Mouse (Mus musculus): Measurements from ENCODE around the gene Fyttd1. TPM values are rescaled to one million over a fixed set of nuclear protein-coding genes. Genes with fewer than 3 reads are reported as not detected.
"Not testable (repeated sequence)": the region's sequence is repeated elsewhere in the genome, so short reads cannot be mapped to it uniquely, and the experiment has no call there.

The Fyttd1 gene
- 100 to 1,000 TPM; 115 to 125 TPM for total RNA-seq (2021)

GRCm38 (mm10) chr16:32877343-32878156 lies at the start of gene Fyttd1, which contains the start of gene Rubcn:
TSS of gene Fyttd1 (plus strand) at chr16:32877500.
TSS of gene Rubcn (minus strand) at chr16:32877766.
- intact Hi-C loops (cut with DNase I): loop anchor here (2.0 to 5.0 kb wide), 3 partner anchors 23 to 180 kb away; no protein-coding TSS in a partner anchor
- DNase-seq: peak; percentile 96 to 97

GRCm38 (mm10) chr16:32829104-32829503 lies 48.2 kb upstream of the Fyttd1 start:
- no peak for DNase-seq
- intact Hi-C loops (cut with DNase I): no loop called here

- DNase-seq: no peak
- intact Hi-C loops (cut with DNase I): no loop called here
Measured at GRCm38 (mm10) chr16:32831501-32831900, 45.8 kb upstream of the Fyttd1 start.

- no peak for DNase-seq
- intact Hi-C loops (cut with DNase I): no loop called here
Measured at GRCm38 (mm10) chr16:32847103-32847502, 30.2 kb upstream of the Fyttd1 start.

GRCm38 (mm10) chr16:32849042-32849830 lies 28.1 kb upstream of the Fyttd1 start:
- intact Hi-C loops (cut with DNase I): no loop called here
- DNase-seq: no peak

- DNase-seq: peak; percentile 54 to 59
- intact Hi-C loops (cut with DNase I): loop anchor here (2.0 to 5.0 kb wide), 2 partner anchors 23 to 36 kb away; partner anchors contain the start of genes Fyttd1 and Rubcn
Measured at GRCm38 (mm10) chr16:32853492-32854049, 23.7 kb upstream of the Fyttd1 start.

GRCm38 (mm10) chr16:32854050-32854571 lies 23.2 kb upstream of the Fyttd1 start:
- intact Hi-C loops (cut with DNase I): loop anchor here (2.0 to 5.0 kb wide), 2 partner anchors 23 to 37 kb away; partner anchors contain the start of genes Fyttd1 and Rubcn
- DNase-seq: peak; percentile 70 to 72

- no peak for DNase-seq
- intact Hi-C loops (cut with DNase I): no loop called here
Measured at GRCm38 (mm10) chr16:32856751-32857150, 20.5 kb upstream of the Fyttd1 start.

GRCm38 (mm10) chr16:32858356-32858755 lies 18.9 kb upstream of the Fyttd1 start:
- intact Hi-C loops (cut with DNase I): no loop called here
- DNase-seq: peak; percentile 34 to 43

GRCm38 (mm10) chr16:32858771-32859636 lies 18.3 kb upstream of the Fyttd1 start:
- intact Hi-C loops (cut with DNase I): no loop called here
- peak; percentile 73 to 79 for DNase-seq

- intact Hi-C loops (cut with DNase I): no loop called here
- DNase-seq: no peak
Measured at GRCm38 (mm10) chr16:32861813-32862385, 15.4 kb upstream of the Fyttd1 start.

GRCm38 (mm10) chr16:32865401-32865800 lies 11.9 kb upstream of the Fyttd1 start:
- DNase-seq: no peak
- intact Hi-C loops (cut with DNase I): no loop called here

GRCm38 (mm10) chr16:32866713-32867112 lies 10.6 kb upstream of the Fyttd1 start:
- intact Hi-C loops (cut with DNase I): no loop called here
- no peak for DNase-seq

- intact Hi-C loops (cut with DNase I): no loop called here
- peak; percentile 95 to 96 for DNase-seq
Measured at GRCm38 (mm10) chr16:32867919-32868552, 9.3 kb upstream of the Fyttd1 start.

- DNase-seq: no peak
- intact Hi-C loops (cut with DNase I): no loop called here
Measured at GRCm38 (mm10) chr16:32870231-32870630, 7.1 kb upstream of the Fyttd1 start.

- intact Hi-C loops (cut with DNase I): no loop called here
- DNase-seq: no peak
Measured at GRCm38 (mm10) chr16:32873366-32873765, 3.9 kb upstream of the Fyttd1 start.

GRCm38 (mm10) chr16:32875281-32875680 lies 2.0 kb upstream of the Fyttd1 start:
- intact Hi-C loops (cut with DNase I): loop anchor here (5.0 kb wide), 1 partner anchor 178 kb away; no protein-coding TSS in a partner anchor

GRCm38 (mm10) chr16:32875847-32876246 lies 1.5 kb upstream of the Fyttd1 start:
- intact Hi-C loops (cut with DNase I): loop anchor here (2.0 to 5.0 kb wide), 2 partner anchors 21 to 179 kb away; no protein-coding TSS in a partner anchor
- DNase-seq: no peak

More at GRCm38 (mm10) chr16:32875281-32875680, 2.0 kb upstream of the Fyttd1 start:
- DNase-seq: not testable (repeated sequence)

GRCm38 (mm10) chr16:32876831-32877230 lies 469 bp upstream of the Fyttd1 start:
- intact Hi-C loops (cut with DNase I): loop anchor here (2.0 to 5.0 kb wide), 2 partner anchors 22 to 180 kb away; no protein-coding TSS in a partner anchor
- DNase-seq: no peak
